Mouse (Mus musculus): ENCODE measurements around the gene Rnf38. TPM values are rescaled to one million over a fixed set of nuclear protein-coding genes. Genes with fewer than 3 reads are reported as not detected.

Rnf38 gene
- total RNA-seq, 2 experiments from 2014 or later = 39.2 to 46.9 TPM

GRCm38 (mm10) chr4:44084602-44085325 lies 148.8 kb downstream of the Rnf38 start:
- ATAC-seq (replicated peaks; ENCODE audit: low FRiP score, poor library complexity, severe bottlenecking) = no peak

DNA sequence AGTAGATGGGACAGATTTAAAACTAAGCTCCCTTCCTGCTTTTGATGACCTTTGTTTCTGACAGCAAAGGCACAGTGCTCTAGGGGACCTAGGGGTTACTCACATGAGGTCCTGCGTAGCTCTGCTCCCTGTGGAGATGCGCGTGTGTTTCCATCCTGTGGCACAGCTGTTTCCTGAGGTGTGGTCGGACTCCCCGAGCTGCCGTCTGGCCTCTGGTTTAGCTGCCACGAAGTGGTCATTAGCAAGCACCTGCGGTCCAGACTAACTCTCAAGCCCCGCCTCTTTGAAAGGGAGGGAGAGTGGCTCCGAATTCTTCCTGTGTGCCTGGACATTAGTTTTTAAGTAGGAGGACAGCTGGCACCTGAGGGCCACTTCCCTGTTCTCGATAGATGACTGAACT lies 149.6 kb downstream of the Rnf38 start, which contains the start of gene Gne:
Gne (minus strand) TSS at position 233 of the 400 bp plus-strand sequence.
- ATAC-seq (replicated peaks; ENCODE audit: low FRiP score, poor library complexity, severe bottlenecking) = no peak

- ATAC-seq (replicated peaks; ENCODE audit: low FRiP score, poor library complexity, severe bottlenecking) = no peak
Observed at GRCm38 (mm10) chr4:44078358-44078933, 155.1 kb downstream of the Rnf38 start.

Other genes with a start within 250 kb of the Rnf38 start
- gene Clta, start 229.3 kb downstream of the Rnf38 start, total RNA-seq (2015; ENCODE audit: low replicate concordance) = 79.6 and 87.6 TPM in 2 replicates
- gene Clta, start 229.3 kb downstream of the Rnf38 start, total RNA-seq (2017; ENCODE audit: low replicate concordance) = 85.4 and 105 TPM in 2 replicates
- 0.77 and 9.4 TPM in 2 replicates for gene Gne, start 149.6 kb downstream of the Rnf38 start, total RNA-seq (2015; ENCODE audit: low replicate concordance)
- gene Gne, start 149.6 kb downstream of the Rnf38 start, total RNA-seq (2017; ENCODE audit: low replicate concordance) = 6.6 and 8.6 TPM in 2 replicates
- gene Melk, start 67.1 kb upstream of the Rnf38 start, total RNA-seq (2015; ENCODE audit: low replicate concordance) = 5.0 and 6.9 TPM in 2 replicates
- 8.2 and 9.0 TPM in 2 replicates for gene Melk, start 67.1 kb upstream of the Rnf38 start, total RNA-seq (2017; ENCODE audit: low replicate concordance)